Mouse (Mus musculus): ENCODE results near the gene Dnaaf3.
"Not testable (repeated sequence)": the region's sequence is repeated elsewhere in the genome, so short reads cannot be mapped to it uniquely, and the experiment has no call there.

The Dnaaf3 gene

DNA sequence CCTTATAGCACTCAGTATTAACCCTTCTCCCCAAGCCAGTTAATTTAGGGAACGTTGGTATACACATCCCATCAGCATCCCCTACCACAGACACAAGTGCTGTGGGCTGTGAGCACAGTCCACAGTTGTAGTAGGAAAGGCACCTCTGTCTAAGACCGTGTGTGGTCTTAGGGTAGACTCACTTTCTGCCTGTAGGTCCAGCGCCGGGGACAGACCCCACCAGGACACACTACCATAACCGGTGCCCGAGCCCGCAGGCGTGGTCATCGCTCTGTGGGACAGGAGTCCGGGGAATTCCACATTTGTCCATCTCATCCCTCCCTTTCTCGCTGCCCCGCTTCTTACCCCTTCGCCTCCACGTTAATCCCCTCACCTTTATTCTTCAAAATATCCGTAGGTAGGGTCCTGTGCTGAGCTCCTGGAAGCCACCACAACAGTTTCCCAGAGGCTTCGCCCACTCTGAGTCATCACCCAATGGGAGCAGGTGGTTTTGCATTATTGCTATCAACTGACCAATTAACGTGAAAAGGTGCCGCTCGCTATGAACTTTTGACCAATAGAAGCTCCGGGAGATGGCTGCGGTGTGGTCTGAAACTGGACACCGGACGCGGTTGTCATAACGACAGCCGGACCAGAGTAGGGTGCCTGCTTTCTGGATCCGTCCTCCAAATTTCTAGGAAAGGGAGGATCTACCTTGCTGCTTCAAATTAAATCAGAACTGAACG is at the start of gene Dnaaf3:
TSS of gene Dnaaf3 (minus strand) at position 449 of the 725 bp plus-strand sequence.
- peak; percentile 24 to 47 for DNase-seq (ENCODE audit: low spot score in 2 of 2)

DNA sequence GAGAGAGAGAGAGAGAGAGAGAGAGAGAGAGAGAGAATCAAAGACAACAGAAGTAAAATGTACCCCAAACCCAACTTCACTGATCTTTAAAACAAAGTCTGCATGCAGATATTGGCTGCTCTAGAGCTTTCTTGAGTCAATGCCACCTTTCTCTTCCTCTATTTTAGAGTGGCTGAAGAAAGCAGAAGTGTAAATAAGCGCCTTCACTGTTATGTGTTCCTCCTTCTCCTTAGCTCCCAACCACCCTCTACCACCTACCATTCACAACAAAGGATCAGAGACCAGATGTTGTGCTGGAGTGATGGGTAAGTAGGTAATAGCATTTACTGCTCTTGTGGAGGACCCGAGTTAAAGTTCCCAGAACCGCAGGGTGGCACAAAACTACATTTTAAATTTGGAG is 49.2 kb upstream of the Dnaaf3 start:
- not testable (repeated sequence) for DNase-seq (ENCODE audit: low spot score in 2 of 2)

DNA sequence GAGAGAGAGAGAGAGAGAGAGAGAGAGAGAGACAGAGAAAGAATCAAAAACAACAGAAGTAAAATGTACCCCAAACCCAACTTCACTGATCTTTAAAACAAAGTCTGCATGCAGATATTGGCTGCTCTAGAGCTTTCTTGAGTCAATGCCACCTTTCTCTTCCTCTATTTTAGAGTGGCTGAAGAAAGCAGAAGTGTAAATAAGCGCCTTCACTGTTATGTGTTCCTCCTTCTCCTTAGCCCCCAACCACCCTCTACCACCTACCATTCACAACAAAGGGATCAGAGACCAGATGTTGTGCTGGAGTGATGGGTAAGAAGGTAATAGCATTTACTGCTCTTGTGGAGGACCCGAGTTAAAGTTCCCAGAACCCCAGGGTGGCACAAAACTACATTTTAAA is 40.1 kb upstream of the Dnaaf3 start:
- not testable (repeated sequence) for DNase-seq (ENCODE audit: low spot score in 2 of 2)

DNA sequence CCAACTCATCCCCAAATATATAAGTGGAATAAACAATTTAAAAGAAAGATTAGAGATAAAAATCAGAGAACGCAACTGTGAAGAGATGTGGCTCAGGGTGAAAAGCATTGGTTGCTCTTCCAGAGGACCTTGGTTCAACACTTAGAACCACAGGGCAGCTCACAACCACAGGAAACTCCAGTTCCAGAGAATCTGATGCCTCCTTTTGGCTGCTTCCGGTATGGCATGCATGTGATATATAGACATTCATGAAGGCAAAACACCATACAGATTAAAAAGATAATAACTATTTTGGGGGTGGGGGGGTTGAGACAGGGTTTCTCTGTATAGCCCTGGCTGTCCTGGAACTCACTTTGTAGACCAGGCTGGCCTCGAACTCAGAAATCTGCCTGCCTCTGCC is 30.4 kb upstream of the Dnaaf3 start:
- no peak for DNase-seq (ENCODE audit: low spot score in 2 of 2)

DNA sequence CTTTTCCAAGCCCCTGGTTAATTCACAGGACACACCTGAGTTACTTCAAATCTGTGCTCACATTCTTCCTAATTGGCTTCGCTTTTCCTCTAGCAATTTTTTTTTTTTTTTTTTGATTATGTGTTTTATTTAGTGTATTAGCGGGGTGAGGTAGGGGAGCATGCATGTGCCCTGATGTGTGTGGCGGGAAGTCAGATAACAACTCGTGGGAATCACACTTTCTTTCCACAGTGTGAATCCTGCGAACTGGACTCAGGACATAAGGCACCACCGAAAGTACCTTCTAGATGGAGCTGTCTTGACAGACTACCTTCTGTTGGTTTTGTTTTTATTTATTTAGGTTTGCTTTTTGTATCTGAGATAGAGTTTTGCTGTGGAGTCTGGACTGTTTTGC is 24.9 kb upstream of the Dnaaf3 start:
- DNase-seq (ENCODE audit: low spot score in 2 of 2), result no peak

DNA sequence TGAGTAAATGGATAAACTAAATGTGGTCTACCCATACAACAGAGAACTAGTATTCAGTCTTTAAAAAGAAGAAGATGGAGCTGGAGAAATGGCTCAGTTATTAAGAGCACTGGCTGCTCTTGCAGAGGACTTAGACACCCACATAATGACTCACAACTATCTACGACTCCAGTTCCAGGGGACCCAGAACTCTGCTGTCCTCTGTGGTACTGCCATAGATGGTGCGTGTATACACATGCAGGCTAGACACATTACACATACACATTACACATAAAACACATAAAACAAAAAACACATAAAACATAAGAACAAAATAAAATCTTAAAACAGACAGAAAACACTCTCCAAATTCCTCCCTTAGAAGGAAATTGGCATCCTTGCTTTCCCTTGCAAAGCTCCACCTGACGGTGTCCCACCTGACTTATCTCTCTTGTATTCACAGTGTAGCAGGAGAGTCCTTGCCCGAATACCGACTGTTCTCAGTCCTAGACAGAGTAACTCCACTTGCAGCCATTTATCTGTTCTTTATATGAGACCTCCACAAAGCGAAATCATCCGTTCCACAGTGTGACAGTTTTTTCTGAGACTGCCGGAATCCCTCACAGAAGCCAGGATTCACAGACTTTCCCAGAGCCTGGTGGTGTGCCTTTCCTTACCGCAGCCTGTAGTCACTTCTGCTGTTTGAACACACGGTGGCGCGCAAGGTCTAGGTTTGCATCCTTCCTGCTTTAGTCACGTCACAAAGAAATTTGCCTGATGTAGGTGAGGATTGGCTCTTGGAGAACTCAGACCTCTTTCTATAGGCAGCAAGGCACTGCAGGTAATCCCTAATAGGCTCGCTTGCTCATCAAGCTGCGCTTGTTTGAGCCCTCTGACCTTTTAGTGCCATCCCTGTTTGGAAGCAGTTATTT is 24.3 kb upstream of the Dnaaf3 start:
- peak; percentile 63 to 79 for DNase-seq (ENCODE audit: low spot score in 2 of 2)

DNA sequence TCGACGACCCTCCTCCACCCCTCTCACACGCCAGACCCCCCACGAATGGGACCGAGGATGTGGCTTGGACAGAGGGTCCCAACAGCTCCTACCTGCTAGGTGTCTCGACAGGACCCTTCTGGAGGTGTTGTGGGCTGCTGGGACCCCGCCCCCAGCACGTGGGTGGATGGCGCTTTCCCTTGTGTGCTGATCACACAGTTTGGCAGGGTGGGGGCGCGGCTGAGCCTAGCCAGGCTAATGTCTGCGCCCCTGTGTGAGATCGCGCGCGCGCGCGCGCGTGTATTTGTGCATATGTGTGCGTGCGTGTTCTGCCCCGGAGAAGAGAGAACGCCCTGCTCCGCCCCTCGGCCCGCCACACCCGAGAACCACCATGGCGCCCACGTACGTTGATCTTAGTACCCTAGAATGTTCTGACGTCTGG is 15.0 kb upstream of the Dnaaf3 start, which contains the start of gene Syt5:
TSS of gene Syt5 (minus strand) at position 321 of the 421 bp plus-strand sequence.
- no peak for DNase-seq (ENCODE audit: low spot score in 2 of 2)

DNA sequence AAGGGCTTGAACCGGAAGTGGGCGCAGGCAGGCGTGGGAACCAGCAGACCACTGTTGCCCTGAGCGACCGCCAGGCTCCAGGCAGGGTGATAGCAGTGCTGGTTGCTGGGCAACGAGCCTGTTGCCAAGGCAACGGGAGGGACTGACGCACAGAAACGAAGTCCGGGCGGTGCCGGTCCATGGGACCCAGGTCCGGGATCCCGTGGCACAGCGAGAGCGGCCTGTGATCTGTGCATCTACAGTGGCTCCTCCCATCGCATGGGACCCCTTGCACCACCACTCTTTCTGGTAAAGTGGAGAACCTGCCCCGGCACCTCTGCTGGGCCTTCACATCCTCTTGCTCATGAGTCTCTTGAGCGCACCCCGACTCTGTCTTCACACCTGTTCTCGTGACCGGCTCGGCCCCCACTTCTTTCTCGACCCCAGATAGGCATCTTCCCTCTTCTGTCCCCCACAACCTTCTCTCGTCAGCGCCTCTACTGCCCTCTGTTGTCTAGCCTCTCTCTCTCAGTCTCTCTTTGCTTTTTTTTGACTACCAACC is 14.4 kb upstream of the Dnaaf3 start:
- peak; percentile 26 to 36 for DNase-seq (ENCODE audit: low spot score in 2 of 2)

DNA sequence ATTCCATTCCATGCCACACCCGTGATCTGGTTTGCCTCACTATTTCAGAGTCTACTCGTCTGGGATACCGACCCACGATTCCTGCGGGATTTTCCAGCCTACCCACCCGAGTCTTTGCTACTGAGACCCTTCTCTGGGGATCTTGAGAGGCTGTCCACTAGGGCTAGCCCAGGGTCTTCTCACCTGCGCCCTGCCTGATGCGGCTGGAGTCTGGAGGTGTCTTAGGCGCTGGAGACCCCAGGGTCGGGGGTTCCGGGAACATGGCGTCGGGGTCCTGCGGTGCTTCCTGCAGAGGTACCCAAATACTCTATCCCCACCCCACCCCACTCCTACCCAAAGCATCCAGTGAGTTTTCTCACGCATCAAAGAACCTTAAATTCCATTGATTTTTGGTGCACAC is 13.8 kb upstream of the Dnaaf3 start:
- no peak for DNase-seq (ENCODE audit: low spot score in 2 of 2)

DNA sequence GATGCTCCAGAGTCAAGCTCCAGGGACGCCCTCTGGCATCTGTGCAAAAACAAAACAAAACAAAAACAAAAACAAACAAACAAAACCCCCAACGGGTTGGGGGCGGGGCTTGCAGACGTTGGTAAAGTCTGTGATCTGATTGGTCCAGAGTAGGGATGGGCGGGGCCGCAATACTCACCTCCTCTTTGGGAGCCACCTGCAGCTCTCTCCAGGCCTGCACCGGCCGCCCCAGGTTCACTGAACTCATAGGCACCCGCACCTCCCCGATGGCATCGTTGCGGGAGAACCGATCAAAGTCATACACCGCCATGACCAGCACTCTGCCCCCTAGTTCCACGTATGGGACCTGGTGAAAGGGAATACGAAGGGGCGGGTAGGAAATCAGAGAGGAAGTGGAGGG is 9.8 kb upstream of the Dnaaf3 start:
- no peak for DNase-seq (ENCODE audit: low spot score in 2 of 2)

DNA sequence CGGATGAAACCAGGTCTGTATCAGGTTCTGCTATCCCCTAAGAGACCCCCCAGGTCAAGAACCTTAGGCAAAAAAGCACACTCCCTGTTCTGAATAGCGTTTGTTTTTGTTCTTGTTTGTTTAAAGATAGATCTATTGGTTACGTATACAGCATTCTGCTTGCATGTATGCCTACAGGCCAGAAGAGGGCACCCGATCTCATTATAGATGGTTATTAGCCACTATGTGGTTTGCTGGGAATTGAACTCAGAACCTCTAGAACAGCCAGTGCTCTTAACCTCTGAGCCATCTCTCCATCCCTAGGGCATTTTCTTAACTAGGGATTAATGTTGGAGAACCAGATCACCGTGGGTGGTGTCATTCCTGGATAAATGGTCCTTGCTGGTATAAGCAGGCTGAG is 9.1 kb upstream of the Dnaaf3 start:
- DNase-seq (ENCODE audit: low spot score in 2 of 2), result no peak

DNA sequence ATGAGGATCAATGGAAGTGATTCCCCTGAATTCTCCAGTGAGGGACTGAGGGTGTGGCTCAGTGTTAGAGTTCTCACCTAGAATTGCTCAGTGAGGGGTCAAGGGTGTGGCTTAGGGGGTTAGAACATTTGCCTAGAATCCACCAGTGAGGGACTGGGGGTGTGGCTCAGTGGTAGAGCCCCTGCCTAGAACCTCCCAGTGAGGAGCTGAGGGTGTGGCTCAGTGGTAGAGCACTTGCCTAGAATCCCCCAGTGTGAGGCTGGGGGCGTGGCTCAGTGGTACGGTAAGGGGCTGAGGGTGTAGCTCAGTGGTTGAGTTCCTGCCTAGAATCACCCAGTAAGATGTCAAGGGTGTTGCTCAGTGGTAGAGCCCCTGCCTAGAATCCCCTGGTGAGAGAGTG is 6.8 kb upstream of the Dnaaf3 start:
- DNase-seq (ENCODE audit: low spot score in 2 of 2), result no peak

DNA sequence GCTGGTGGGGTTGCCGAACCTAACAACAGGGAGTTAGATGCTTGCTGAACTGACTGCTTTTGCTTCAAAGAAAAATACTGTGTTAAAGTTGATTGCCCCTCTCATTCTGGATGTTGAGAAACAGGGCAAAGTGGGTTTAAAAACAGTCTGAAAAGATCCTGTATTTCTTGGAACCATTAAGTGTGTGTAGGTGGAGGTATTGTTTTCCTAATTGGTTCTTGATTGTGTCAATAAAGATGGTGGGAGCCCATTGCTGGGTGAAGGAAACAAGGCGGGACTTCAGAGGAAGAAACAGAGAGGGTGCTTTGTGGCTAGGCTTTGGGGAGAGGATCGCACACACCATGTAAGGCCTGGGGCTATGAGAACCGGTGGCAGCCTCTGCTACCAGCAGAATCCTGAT is 4.9 kb upstream of the Dnaaf3 start:
- DNase-seq (ENCODE audit: low spot score in 2 of 2), result no peak

DNA sequence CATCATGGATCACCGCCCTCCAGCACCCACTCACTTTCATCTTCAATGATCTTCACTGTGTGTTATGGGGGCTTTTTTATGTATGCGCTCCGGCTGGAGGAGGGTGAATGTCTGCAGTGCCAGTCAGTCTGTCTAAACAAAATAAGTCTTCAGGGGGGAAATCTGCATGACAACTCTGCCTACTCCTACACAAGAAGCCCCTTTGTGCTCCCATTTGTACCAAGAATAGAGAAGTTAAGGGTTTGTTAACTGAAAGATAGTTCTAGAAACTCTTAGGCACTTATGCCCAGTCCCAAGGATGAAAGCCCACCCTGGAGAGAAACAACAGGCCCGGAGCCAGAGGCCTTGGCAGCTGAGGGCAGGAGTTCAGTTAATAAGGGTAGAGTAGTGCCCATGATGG is 4.1 kb upstream of the Dnaaf3 start:
- DNase-seq (ENCODE audit: low spot score in 2 of 2), result no peak

DNA sequence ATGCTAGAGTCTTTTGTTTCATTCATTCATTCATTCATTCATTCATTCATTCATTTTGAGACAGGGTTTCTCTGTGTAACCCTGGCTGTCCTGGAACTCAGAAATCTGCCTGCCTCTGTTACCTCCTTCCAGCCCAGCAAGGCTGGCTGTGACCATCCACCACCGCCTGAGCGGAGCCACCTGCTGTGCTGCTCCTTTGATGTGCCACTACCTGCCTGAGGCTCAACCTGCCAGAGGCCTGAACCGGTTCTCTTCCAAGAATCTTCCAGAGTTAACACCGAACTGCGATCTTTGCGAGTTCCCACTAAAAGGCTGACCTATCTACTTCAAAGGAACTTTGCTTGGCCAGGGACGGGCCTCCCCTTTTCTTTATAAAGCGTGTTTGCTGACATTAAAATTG is 2.1 kb downstream of the Dnaaf3 start:
- not testable (repeated sequence) for DNase-seq (ENCODE audit: low spot score in 2 of 2)

DNA sequence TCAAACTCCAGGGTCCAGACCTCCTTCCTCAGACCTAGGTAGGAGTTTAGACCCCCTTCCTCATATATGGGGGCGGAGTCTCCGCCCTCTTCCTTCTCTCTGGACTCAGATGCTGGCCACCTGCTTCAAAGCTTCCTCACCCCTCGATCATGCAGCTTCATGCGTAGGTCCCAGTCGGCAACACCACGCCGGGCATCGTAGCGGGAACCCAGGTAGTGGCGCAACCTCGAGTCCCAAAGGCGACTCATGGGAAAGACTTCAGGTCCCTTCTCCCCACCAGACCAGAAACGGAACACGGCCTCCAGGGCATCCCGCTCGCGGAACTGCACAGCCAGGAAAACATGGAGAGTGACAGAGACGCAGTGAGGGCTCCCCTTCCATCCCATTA is 5.0 kb downstream of the Dnaaf3 start:
- DNase-seq (ENCODE audit: low spot score in 2 of 2), result no peak

DNA sequence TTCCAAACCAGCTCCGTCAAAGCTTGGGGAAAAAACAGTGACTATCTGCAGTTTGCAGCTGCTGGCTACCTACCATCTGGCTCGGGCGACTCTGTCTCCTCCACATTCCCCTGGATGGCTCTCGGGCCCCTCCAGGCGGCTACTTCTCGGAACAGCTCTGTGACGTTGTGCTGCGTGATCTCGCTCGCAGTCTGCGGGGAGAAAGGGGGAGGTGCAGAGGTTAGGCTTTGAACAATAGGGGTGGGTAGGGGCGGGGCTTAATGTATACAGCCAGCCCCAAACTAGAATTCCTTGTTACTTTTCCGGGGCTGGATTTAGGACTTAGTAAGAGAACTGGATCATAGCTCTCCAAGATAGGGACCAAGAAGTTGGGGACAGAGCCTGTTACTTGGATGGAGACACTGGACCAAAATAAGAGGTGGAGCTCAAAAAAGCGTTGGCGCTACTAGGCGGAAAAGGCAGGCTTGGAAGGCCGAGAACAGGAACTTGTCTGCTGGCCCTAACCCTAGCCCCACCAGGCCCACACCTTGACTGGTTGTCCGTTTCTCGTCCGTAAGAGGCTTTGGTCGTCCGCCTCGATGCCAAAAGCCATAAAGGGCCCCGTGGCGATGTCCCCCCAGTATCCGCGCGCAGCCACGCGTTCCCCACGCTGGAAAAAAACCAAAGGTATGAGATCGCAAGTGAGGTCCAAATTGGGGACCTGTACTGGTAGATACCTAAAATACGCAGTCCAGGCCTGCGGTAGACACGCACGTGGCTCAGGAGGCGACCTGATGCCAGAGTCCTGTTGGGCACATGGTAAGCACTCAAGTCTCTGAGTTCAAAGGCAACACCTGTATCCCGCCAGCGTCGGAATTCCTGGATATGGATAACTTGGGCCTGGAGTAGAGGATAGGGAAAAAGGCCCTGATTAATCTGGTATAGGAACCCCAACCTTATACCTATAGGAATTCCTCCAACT is 5.6 kb downstream of the Dnaaf3 start:
- peak; percentile 64 to 77 for DNase-seq (ENCODE audit: low spot score in 2 of 2)

DNA sequence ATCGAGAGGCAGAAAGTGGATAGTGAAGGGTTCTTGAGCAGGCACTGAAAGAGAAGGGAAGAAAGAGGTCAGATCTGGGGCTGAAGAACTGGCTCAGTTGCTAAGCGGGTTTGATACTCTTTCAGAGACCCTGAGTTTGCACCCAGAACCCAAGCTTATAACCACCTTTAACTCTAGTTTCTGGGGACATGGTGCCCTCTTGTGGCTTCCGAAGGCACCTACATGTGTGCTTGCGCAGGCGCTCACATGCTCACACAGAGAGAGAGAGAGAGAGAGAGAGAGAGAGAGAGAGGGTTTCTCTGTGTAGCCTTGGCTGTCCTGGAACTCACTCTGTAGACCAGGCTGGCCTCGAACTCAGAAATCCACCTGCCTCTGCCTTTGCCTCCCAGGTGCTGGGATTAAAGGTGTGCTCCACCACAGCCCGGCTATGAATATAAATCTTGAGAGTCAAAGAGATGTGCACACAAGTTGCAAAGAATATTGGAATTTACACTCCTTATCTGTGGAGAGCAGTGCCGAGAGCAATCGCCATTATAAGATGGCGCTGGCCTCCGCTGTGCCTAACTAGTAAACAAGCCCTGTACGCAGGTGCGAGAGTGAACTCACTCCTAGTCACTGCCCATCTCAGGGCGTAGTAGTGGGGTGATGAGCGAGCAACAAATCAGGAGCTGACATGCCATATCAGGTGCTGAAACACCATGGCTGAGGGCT is 7.9 kb downstream of the Dnaaf3 start, which contains the start of gene Tnni3:
TSS of gene Tnni3 (minus strand) at position 18 of the 711 bp plus-strand sequence.
- peak; percentile 30 to 53 for DNase-seq (ENCODE audit: low spot score in 2 of 2)

DNA sequence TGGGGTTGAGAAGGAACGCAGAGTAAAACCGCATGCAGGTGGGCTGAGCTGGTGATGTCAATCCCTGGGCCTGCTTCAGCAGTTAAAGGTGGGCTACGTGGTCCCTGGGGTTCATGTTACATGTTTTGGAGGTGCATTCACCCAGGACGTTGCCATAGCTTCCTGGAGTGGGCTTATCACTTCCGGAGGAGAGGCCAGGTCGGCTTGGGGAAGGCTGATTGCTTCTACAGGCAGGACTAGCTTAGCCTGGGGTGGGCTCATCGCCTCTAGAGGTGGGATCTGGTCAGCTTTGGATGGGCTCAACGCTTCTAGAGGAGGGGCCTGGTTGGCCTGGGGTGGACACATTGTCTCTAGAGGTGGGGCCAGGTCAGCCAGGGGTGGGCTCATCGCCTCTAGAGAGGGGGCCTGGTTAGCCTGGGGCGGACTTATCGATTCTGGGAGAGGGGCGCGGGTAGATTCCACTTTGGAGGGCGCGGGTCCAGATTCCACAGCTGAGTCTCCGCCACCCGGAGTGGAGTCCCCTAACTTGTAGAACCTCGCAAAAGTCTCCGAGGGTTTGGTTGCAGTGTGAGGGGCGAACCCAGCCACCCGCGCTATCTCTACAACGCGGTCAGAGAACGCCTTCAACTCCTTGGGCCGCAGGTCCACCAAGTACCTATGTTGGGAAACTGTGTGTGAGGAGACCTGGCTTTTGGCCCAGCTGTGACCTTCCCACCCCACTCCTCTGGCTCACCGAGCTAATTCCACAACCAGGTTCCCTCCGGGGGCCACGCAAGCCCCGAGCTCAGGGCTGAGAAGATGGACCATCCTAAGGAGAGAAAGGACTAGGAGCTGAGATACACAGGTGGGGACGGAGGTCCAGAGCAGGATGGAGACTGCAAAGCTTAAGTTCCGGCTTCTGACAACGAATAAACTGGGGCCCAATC is 8.8 kb downstream of the Dnaaf3 start:
- no peak for DNase-seq (ENCODE audit: low spot score in 2 of 2)

DNA sequence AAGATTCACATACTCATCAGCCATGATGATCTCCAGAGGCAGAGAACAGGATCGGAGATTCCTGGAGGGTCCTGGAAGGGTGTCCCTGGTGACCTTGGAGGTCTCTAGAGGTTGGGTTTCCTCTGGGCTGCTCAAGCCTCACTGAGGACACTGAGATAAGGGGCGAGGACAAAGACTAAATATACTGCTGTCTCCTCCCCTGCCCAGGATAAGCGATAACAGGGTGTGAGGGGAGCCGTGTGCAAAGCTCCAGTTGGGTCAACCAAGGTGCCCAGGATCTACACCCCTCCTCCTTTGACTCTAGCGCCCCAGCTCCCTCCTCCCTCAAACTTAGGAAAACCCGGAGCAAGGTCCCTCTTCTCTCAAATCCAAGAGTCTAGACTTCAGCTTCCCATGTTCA is 10.0 kb downstream of the Dnaaf3 start:
- no peak for DNase-seq (ENCODE audit: low spot score in 2 of 2)

All from natural killer cell, adult 2 months (primary cell).